Mouse (Mus musculus) limb, embryonic 14.5 days (tissue): ENCODE measurements around the gene Ror2. TPM values are rescaled to one million over a fixed set of nuclear protein-coding genes. Genes with fewer than 3 reads are reported as not detected.

ENCODE experiments used
- ATAC-seq: fragments of 200-750 bp; cut with Nextera tagmentation; 2 replicates; pipeline ENCODE4 v1.8.0; 2017; ENCODE audit warnings: low read depth, moderate number of reproducible peaks, moderate TSS enrichment; ENCODE audit not compliant: low FRiP score
- DNase-seq: peaks from one replicate; pipeline ENCODE4 v3.0.0-alpha.2; 2015; ENCODE audit warnings: low spot score
- H3K27ac ChIP-seq: fragments of 300-500 bp; sonication (generic); replicated peaks from 2 replicates; pipeline ENCODE4 v1.5.1; 2014; ENCODE audit warnings: low read depth, mild to moderate bottlenecking, low read length, moderate library complexity, mixed read lengths
- H3K27me3 ChIP-seq: fragments of 300-500 bp; sonication (generic); 2 replicates; pipeline ENCODE4 v1.6.1; 2014; ENCODE audit warnings: low read length, mixed read lengths; ENCODE audit not compliant: control insufficient read depth, insufficient read depth
- H3K36me3 ChIP-seq: fragments of 300-500 bp; sonication (generic); 2 replicates; pipeline ENCODE4 v1.6.1; 2014; ENCODE audit warnings: mild to moderate bottlenecking, low read length, moderate library complexity, mixed read lengths; ENCODE audit not compliant: control insufficient read depth, insufficient read depth
- H3K4me1 ChIP-seq: fragments of 300-500 bp; sonication (generic); 2 replicates; pipeline ENCODE4 v1.6.1; 2014; ENCODE audit warnings: antibody characterized with exemption, low read length, mixed read lengths; ENCODE audit not compliant: control insufficient read depth, insufficient read depth
- H3K4me2 ChIP-seq: fragments of 300-500 bp; sonication (generic); replicated peaks from 2 replicates; pipeline ENCODE4 v1.6.1; 2014; ENCODE audit warnings: low read depth, mild to moderate bottlenecking, low read length, moderate library complexity; ENCODE audit not compliant: severe bottlenecking
- H3K4me3 ChIP-seq: fragments of 300-500 bp; sonication (generic); replicated peaks from 2 replicates; pipeline ENCODE4 v1.5.1; 2014; ENCODE audit warnings: low read length
- H3K9ac ChIP-seq: fragments of 300-500 bp; sonication (generic); 2 replicates; pipeline ENCODE4 v1.6.1; 2014; ENCODE audit warnings: mild to moderate bottlenecking, low read depth, low read length, moderate library complexity; ENCODE audit not compliant: severe bottlenecking
- H3K9me3 ChIP-seq: fragments of 300-500 bp; sonication (generic); 2 replicates; pipeline ENCODE4 v1.6.1; 2016; ENCODE audit warnings: low read length; ENCODE audit not compliant: control insufficient read depth
- POLR2A ChIP-seq: fragments of 200-500 bp; IDR thresholded peaks from 2 replicates; pipeline ENCODE4 v1.8.0; 2012; ENCODE audit warnings: inconsistent platforms, mild to moderate bottlenecking, moderate library complexity, borderline replicate concordance; ENCODE audit not compliant: insufficient read depth, insufficient read length; ENCODE audit errors: extremely low read depth
- WGBS: fragments of 180-500 bp; shearing (Covaris S2); extraction: QIAGEN DNeasy Blood & Tissue Kit; methylation state at CpG from one replicate; pipeline ENCODE4 v1.1.7; 2014; 5-methylcytosine and 5-hydroxymethylcytosine counted together
- polyA plus RNA-seq, 2 experiments: library from polyadenylated mRNA; depleted of rRNA in 1 of 2; stranded (reverse) in 1 of 2; unstranded in 1 of 2; fragments of >200 nt; fragmentation: Nextera tagmentation in 1 of 2; extraction: Ambion mirVana in 1 of 2; gene quantifications; 2 replicates each; pipeline versions ENCODE4 v1.2.1 to v1.2.3; 2012 to 2014

Gene Ror2
- polyA plus RNA-seq, 2 experiments = 19.0 to 33.0 TPM

- Histone ChIP-seq H3K36me3 (no peaks in the 10 kb centered on the region), H3K4me2 (peak overlapping the region; percentile 42), H3K4me3 (peak overlapping the region; percentile 19), H3K27me3 (no peaks in the 10 kb centered on the region), H3K9ac (peak overlapping the region; percentile 28), H3K4me1 (peaks cover 21% of the 10 kb centered on the region), H3K9me3 (no peaks in the 10 kb centered on the region), H3K27ac (peak overlapping the region; percentile 85)
- ATAC-seq = peak; percentile 60
- no peak for TF ChIP-seq POLR2A
- 5% methylated on average over 9 of the region's 9 CpGs for WGBS
- DNase-seq = no peak
Measured at GRCm38 (mm10) chr13:53309148-53309547, 23.2 kb upstream of the Ror2 start.

- Histone ChIP-seq H3K4me3 (no peak overlapping the region), H3K27me3 (no peaks in the 10 kb centered on the region), H3K4me2 (no peak overlapping the region), H3K4me1 (peaks cover 25% of the 10 kb centered on the region), H3K27ac (no peak overlapping the region), H3K36me3 (no peaks in the 10 kb centered on the region), H3K9ac (no peak overlapping the region), H3K9me3 (no peaks in the 10 kb centered on the region)
- 74% methylated on average over 5 of the region's 5 CpGs for WGBS
- ATAC-seq (no peak), DNase-seq (no peak)
- TF ChIP-seq POLR2A = no peak
Measured at GRCm38 (mm10) chr13:53306836-53307235, 20.9 kb upstream of the Ror2 start.

DNA sequence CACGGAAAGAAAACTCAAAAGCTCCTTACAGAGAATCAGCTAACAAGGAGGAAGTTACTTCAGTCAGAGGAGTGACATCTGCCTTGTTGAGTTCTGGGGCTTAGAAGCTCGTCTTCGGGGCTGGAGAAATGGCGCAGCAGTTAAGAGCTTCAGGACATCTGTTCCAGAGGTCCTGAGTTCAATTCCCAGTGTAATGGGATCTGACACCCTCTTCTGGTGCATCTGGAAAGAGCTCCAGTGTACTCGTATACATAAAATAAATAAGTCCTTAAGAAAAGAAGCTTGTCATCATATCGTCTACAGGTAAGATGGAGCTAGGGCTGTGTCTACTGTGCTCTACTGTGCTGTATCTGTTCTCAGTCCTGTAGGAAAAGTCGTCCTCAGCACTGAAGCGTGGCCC is 19.3 kb upstream of the Ror2 start:
- ATAC-seq = no peak
- Histone ChIP-seq H3K4me3 (no peak overlapping the region), H3K27ac (no peak overlapping the region)

GRCm38 (mm10) chr13:53302688-53303087 is 16.8 kb upstream of the Ror2 start:
- Histone ChIP-seq H3K9ac (no peak overlapping the region), H3K4me2 (no peak overlapping the region), H3K9me3 (no peaks in the 10 kb centered on the region), H3K36me3 (no peaks in the 10 kb centered on the region), H3K27ac (no peak overlapping the region), H3K4me1 (peaks cover 9% of the 10 kb centered on the region; the same call in 1 of the 2 replicates), H3K27me3 (no peaks in the 10 kb centered on the region), H3K4me3 (no peak overlapping the region)
- WGBS = 45% methylated on average over 10 of the region's 10 CpGs
- ATAC-seq (no peak), DNase-seq (no peak)
- no peak for TF ChIP-seq POLR2A

More for the DNA sequence above, 19.3 kb upstream of the Ror2 start:
- Histone ChIP-seq H3K9ac (no peak overlapping the region), H3K4me1 (peaks cover 22% of the 10 kb centered on the region), H3K4me2 (no peak overlapping the region), H3K27me3 (no peaks in the 10 kb centered on the region), H3K36me3 (no peaks in the 10 kb centered on the region), H3K9me3 (no peaks in the 10 kb centered on the region)
- TF ChIP-seq POLR2A = no peak
- no peak for DNase-seq
- WGBS = 82% methylated on average over 8 of the region's 8 CpGs

DNA sequence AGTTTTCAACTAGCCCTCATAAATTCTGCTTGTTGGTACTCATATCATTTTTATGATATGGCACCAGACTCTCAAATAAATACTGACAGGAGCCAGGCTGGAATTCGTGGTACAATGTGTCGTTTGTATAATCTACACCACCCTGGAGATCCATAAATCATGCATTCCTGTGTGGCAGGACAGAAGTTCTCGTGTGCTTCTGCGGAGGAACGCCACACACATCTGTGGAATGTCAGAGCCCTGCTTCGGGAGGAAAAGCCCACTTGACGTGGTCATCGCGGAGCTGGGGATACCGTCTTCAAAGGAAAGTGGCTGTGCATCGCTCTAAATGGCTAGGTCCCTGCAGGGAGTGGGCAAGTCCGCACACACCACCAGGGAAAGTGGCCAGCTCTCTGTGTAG is 7.1 kb upstream of the Ror2 start:
- Histone ChIP-seq H3K27me3 (no peaks in the 10 kb centered on the region), H3K4me1 (peaks cover 21% of the 10 kb centered on the region), H3K36me3 (no peaks in the 10 kb centered on the region), H3K9ac (no peak overlapping the region), H3K9me3 (no peaks in the 10 kb centered on the region), H3K27ac (no peak overlapping the region), H3K4me2 (no peak overlapping the region), H3K4me3 (no peak overlapping the region)
- peak; percentile 57; the same call in 1 of the 2 replicates for ATAC-seq
- no peak for TF ChIP-seq POLR2A
- no peak for DNase-seq
- WGBS = 15% methylated on average over 12 of the region's 12 CpGs

GRCm38 (mm10) chr13:53292244-53292643 is 6.3 kb upstream of the Ror2 start:
- no peaks in the 10 kb centered on the region for H3K36me3 ChIP-seq
- DNase-seq (no peak), ATAC-seq (no peak)
- H3K9ac ChIP-seq = no peak overlapping the region
- TF ChIP-seq POLR2A = no peak
- H3K4me2 ChIP-seq = no peak overlapping the region
- no peak overlapping the region for H3K27ac ChIP-seq
- H3K27me3 ChIP-seq = no peaks in the 10 kb centered on the region
- H3K9me3 ChIP-seq = no peaks in the 10 kb centered on the region
- no peak overlapping the region for H3K4me3 ChIP-seq
- H3K4me1 ChIP-seq = peaks cover 13% of the 10 kb centered on the region
- WGBS = 33% methylated on average over 3 of the region's 3 CpGs
